Mouse (Mus musculus): ENCODE data around the gene Arl2. TPM values are rescaled to one million over a fixed set of nuclear protein-coding genes. Genes with fewer than 3 reads are reported as not detected.

Gene Arl2
- polyA plus RNA-seq, 1 experiment from 2014 or later = 24.6 TPM

DNA sequence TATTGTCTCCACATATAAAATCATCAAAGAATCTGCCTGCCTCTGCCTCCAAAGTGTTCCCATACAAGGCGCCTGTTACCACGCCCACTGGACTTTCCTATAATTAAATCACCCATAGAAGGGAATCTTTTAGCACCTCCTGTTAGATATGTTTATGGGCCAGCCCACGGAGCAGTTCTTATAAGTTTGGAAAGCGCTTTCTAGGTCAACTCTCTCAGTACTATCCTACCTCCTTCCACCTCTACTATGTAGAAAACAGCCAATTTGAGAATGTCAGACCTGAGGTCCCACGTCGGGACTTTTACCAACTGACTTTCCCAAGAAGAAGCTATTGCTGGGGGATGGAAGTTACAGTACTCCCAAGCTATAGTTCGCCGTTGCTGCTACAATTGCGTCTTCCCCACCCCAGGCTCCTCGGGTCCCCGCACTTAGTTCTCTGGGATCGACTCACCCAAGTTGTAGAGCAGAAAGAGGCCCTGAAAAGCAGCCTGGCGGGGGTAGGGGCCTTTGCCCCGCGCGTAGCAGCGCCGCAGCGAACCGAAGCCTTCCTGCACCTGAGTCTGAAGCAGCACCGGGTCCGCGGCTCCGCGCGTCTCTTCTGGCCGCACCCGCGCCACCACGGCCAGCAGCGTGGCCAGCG is 23.9 kb downstream of the Arl2 start:
- WGBS (ENCODE audit: missing documents) = 3% methylated on average over 32 of the region's 32 CpGs
- Histone ChIP-seq H3K27ac (peak overlapping the region; percentile 33), H3K36me3 (ENCODE audit: inconsistent target) (peaks cover 10% of the 10 kb centered on the region; the same call in 1 of the 2 replicates), H3K4me3 (ENCODE audit: inconsistent target) (peak overlapping the region; percentile 72), H3K79me2 (ENCODE audit: inconsistent target) (peaks cover 12% of the 10 kb centered on the region; the same call in 1 of the 2 replicates)

DNA sequence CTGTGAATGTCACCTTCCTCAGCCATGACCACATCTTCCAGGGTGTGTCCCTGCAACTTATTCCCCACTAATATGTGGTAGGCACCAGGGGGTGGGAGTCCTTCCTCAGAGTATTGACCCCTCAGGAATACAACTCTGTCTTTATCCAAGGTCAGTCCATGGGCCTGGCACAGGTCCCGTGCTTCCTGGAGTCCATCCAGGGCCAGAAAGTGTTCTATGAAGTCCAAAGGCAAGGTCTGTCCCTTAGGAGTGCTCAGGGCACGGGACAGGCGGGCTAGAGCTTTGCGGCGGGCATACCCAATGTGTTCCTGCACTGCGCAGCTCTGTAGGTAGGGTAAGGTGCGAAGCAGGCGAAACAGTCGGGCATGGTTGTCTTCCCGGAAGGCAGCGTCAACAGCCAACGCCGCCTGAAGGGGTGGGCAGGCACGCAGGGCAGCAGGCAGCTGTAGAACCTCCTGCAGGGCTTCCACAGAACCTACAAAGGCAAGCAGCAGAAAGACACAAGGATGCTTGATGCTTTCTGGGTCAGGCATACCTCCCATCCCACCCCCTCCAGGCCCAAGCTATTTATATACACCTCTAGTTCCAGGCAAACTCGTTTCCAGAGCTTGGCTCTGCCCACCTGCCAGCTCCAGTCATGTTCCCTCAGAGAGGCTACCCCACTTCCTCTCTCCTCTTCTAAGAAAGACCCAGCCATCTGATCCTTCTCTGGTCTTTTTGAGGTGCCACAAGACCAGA is 25.1 kb downstream of the Arl2 start:
- Histone ChIP-seq H3K36me3 (ENCODE audit: inconsistent target) (peaks cover 7% of the 10 kb centered on the region; the same call in 1 of the 2 replicates), H3K4me3 (ENCODE audit: inconsistent target) (no peak overlapping the region), H3K27ac (no peak overlapping the region), H3K79me2 (ENCODE audit: inconsistent target) (peaks cover 12% of the 10 kb centered on the region; the same call in 1 of the 2 replicates)
- 88% methylated on average over 15 of the region's 15 CpGs for WGBS (ENCODE audit: missing documents)

- H3K36me3 ChIP-seq (ENCODE audit: inconsistent target) = peaks cover 7% of the 10 kb centered on the region; the same call in 1 of the 2 replicates
- H3K79me2 ChIP-seq (ENCODE audit: inconsistent target) = peaks cover 12% of the 10 kb centered on the region; the same call in 1 of the 2 replicates
- no peak overlapping the region for H3K27ac ChIP-seq
- WGBS (ENCODE audit: missing documents) = 89% methylated on average over 6 of the region's 6 CpGs
- no peak overlapping the region for H3K4me3 ChIP-seq (ENCODE audit: inconsistent target)
These were observed 28.2 kb downstream of the Arl2 start for GRCm38 (mm10) chr19:6113116-6113515.

DNA sequence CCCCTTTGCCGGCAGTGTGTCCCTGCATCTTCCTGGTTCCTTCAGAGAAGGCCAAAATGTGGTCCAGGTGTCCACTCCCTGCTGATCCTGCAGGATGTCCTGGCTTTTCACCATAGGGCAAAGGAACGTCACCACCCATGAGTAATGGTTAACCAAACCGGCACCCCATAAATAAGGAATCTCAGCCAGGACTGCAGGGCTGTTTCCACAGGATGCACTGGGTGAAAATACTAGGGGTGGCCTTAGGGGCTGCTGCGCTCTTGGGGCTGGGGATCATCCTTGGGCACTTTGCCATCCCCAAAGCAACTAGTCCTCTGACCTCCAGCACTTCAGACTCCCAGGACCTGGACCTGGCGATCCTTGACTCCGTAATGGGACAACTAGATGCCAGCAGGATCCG is 35.8 kb downstream of the Arl2 start, which contains the start of gene Naaladl1:
Gene Naaladl1, plus strand, starts transcription at position 197 of the 400 bp plus-strand sequence.
- Histone ChIP-seq H3K4me3 (ENCODE audit: inconsistent target) (no peak within 1 kb of the TSS), H3K79me2 (ENCODE audit: inconsistent target) (no peaks in the 10 kb centered on the region), H3K27ac (no peak within 1 kb of the TSS), H3K36me3 (ENCODE audit: inconsistent target) (no peaks in the 10 kb centered on the region)
- WGBS (ENCODE audit: missing documents) = 95% methylated on average over 7 of the region's 7 CpGs

DNA sequence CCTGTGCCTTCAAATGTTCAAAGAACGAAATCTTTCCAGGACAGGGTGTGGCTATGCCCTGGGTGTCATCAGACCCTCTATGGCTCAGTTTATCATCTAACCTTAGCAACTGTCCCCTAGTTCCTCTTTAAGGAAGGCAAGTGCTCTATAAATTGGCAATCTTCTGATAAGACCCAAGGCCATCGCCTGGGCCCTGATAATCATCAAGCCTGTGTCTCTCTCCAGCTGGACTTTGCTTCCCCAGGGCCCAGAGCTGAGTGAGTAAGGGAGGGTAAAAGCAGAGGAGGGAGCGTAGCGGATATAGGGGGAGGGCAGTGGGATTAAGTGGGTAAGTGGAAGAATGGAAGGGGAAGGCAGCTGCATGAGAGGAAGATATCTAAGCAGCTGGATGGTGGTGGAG is 36.9 kb downstream of the Arl2 start:
- Histone ChIP-seq H3K4me3 (ENCODE audit: inconsistent target) (no peak overlapping the region), H3K27ac (no peak overlapping the region), H3K79me2 (ENCODE audit: inconsistent target) (no peaks in the 10 kb centered on the region), H3K36me3 (ENCODE audit: inconsistent target) (no peaks in the 10 kb centered on the region)
- 94% methylated on average over 4 of the region's 4 CpGs for WGBS (ENCODE audit: missing documents)

DNA sequence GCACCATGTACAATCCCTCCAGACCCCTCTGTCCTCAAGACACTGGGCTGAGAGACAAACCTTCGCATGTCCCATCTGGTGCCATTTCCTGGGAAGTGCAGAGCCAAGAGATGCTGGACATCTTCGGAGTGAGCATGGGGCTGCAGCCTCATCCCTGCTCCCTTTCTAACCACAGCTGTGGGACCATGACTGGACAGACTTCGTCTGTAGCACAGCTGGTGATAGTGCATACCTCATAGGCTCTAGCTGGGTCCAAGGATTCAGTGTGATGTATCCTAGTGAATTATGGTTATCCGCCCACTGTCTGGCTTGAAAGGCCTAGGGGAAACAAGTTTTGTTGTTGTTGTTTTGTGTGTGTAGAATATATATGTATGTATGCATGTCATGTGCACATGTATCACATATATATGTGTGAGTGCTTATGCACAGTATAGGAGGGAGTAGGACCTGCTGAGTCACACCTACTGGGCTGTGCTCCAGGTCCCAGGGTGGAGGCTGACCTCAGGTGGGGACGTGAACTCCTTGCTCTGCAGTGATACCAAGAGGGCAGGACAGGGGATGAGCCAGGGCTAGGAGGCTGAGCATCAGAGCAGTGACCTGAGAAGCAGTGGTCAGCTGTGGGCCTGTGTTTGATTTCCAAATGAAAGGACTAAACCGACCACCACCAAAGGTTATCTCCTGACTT is 39.0 kb downstream of the Arl2 start:
- H3K27ac ChIP-seq = no peak overlapping the region
- no peak overlapping the region for H3K4me3 ChIP-seq (ENCODE audit: inconsistent target)
- no peaks in the 10 kb centered on the region for H3K79me2 ChIP-seq (ENCODE audit: inconsistent target)
- no peaks in the 10 kb centered on the region for H3K36me3 ChIP-seq (ENCODE audit: inconsistent target)
- 81% methylated on average over 6 of the region's 6 CpGs for WGBS (ENCODE audit: missing documents)

- no peak overlapping the region for H3K4me3 ChIP-seq (ENCODE audit: inconsistent target)
- H3K36me3 ChIP-seq (ENCODE audit: inconsistent target) = no peaks in the 10 kb centered on the region
- no peak overlapping the region for H3K27ac ChIP-seq
- H3K79me2 ChIP-seq (ENCODE audit: inconsistent target) = no peaks in the 10 kb centered on the region
- WGBS (ENCODE audit: missing documents) = 95% methylated on average over 6 of the region's 6 CpGs
These were observed 40.2 kb downstream of the Arl2 start for GRCm38 (mm10) chr19:6101186-6101585.

DNA sequence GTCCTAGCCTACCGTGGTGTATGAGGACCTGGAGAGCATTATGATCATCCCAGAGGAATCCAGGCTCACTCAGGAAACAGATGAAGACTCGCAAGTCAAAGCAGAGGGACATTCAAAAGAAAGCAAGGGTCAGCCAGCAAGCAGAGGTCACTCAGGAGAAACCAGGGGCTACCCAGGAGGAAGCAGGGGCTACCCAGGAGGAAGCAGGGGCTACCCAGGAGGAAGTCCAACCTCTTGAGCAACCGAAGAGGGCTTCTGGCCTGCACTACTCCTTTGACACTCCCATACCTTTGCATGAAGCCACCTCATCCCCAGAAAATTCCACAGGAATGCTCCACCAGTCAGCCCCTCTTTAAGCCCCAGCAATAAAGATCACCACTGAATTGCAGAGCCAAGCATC is 43.5 kb downstream of the Arl2 start:
- H3K27ac ChIP-seq = no peak overlapping the region
- no peaks in the 10 kb centered on the region for H3K36me3 ChIP-seq (ENCODE audit: inconsistent target)
- no peak overlapping the region for H3K4me3 ChIP-seq (ENCODE audit: inconsistent target)
- 54% methylated on average over 3 of the region's 3 CpGs for WGBS (ENCODE audit: missing documents)
- no peaks in the 10 kb centered on the region for H3K79me2 ChIP-seq (ENCODE audit: inconsistent target)

DNA sequence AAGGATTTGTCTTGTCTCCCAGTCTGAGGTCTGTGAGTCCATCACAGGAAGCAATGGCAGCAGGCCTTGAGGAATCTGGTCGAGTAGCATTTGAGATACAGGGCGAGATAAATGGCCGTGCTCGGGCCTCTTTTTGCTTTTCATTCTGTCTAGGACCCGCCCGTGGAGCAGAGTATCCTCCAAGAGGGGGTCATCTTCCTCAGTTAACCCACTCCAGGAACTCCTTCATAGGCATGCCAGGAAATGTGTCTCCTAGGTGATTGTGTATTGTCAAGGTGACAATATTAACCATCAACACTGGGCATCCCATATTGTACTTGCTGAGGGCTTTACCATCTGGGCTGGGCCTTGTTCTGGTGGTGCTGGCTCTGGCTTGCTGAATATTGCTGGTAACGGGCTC is 47.2 kb downstream of the Arl2 start, which contains the start of gene AC131692.1:
Gene AC131692.1, plus strand, starts transcription at position 301 of the 400 bp plus-strand sequence.
- Histone ChIP-seq H3K4me3 (ENCODE audit: inconsistent target) (no peak within 1 kb of the TSS), H3K36me3 (ENCODE audit: inconsistent target) (no peaks in the 10 kb centered on the region), H3K79me2 (ENCODE audit: inconsistent target) (peaks cover 33% of the 10 kb centered on the region; the same call in 1 of the 2 replicates), H3K27ac (no peak within 1 kb of the TSS)
- WGBS (ENCODE audit: missing documents) = 93% methylated on average over 7 of the region's 7 CpGs

- Histone ChIP-seq H3K4me3 (ENCODE audit: inconsistent target) (no peak overlapping the region), H3K36me3 (ENCODE audit: inconsistent target) (no peaks in the 10 kb centered on the region), H3K79me2 (ENCODE audit: inconsistent target) (peaks cover 81% of the 10 kb centered on the region), H3K27ac (no peak overlapping the region)
- 96% methylated on average over 13 of the region's 13 CpGs for WGBS (ENCODE audit: missing documents)
These were observed 52.5 kb downstream of the Arl2 start for GRCm38 (mm10) chr19:6088841-6089240.

DNA sequence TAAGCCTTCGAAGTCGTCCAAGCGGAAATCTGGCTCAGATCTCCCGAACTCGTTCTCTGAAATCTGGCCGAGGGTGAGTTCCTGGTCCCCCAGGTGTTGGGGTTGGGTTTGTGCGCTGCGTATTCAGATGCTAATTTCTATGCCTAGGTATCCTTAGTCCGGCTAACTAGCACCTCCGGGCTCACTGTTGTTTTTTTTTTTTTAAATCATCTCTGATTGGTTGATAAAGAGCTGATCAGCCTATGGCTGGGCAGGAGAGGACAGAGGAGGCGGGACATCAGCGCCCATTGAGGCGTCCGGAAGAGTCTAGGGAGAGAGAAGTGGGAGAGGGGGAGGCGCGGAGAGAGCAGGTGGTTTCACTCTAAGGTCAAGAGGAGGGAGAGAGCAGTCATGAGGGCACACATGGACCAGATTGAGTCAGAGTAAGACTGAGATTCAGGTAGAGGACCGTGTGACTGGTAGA is 55.9 kb downstream of the Arl2 start:
- peaks cover 20% of the 10 kb centered on the region for H3K36me3 ChIP-seq (ENCODE audit: inconsistent target)
- peaks cover 81% of the 10 kb centered on the region for H3K79me2 ChIP-seq (ENCODE audit: inconsistent target)
- 2% methylated on average over 17 of the region's 17 CpGs for WGBS (ENCODE audit: missing documents)
- peak overlapping the region; percentile 64 for H3K27ac ChIP-seq
- peak overlapping the region; percentile 96 for H3K4me3 ChIP-seq (ENCODE audit: inconsistent target)

DNA sequence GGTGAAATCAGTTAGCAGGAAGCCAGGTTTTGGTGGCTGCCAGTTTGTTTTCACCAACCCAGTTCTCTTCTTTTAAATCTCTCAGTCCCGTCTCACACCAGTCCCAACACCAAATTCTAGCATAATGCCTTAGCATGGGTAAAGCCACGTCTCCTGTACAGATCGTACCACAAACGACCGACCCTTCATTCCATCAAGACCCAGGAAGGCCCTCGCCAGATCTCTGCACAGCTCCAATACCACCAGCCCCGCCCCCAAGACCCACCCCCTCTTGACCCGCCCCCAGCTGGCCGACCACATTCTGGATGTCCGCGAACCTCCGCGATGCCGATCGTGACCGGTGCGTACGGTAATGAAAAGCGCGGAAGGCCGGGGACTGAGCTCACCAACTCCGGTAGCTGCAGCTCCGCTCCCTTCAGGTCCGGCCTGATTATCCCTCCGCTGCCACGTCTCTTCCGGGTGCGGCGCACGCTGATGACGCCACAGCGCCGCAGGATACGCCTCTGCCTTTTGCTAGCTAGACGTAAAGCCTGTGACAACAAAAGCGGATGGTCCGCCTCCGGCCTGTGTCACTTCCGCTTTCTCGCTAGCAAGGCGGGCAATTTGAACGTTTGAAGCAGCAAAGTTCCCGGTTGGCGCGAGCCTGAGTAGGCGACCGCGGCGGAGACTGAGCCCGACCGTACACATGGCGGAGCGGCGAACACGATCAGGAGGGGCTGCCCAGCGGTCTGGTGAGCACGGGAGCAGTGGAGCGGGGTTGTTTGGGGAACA is 56.7 kb downstream of the Arl2 start, which contains the start of the genes Zfpl1 and Cdca5:
Gene Zfpl1, minus strand, starts transcription at position 479 of the 771 bp plus-strand sequence.
Gene Cdca5, plus strand, starts transcription at position 506 of the 771 bp plus-strand sequence.
- peaks cover 73% of the 10 kb centered on the region for H3K79me2 ChIP-seq (ENCODE audit: inconsistent target)
- peak within 1 kb of the TSS; percentile 64 for H3K27ac ChIP-seq
- peak within 1 kb of the TSS; percentile 96 for H3K4me3 ChIP-seq (ENCODE audit: inconsistent target)
- under 1% methylated on average over 52 of the region's 58 CpGs for WGBS (ENCODE audit: missing documents)
- peaks cover 26% of the 10 kb centered on the region for H3K36me3 ChIP-seq (ENCODE audit: inconsistent target)
